Mouse (Mus musculus): ENCODE results near the gene Nudt19. TPM values are rescaled to one million over a fixed set of nuclear protein-coding genes. Genes with fewer than 3 reads are reported as not detected.
A peak's percentile ranks its signal among the peaks of the same experiment; 100 is the strongest.

Nudt19 gene
- 61.9 TPM in 2 replicates for polyA plus RNA-seq (2015; fragmentation: Nextera tagmentation; extraction: Ambion mirVana)

DNA sequence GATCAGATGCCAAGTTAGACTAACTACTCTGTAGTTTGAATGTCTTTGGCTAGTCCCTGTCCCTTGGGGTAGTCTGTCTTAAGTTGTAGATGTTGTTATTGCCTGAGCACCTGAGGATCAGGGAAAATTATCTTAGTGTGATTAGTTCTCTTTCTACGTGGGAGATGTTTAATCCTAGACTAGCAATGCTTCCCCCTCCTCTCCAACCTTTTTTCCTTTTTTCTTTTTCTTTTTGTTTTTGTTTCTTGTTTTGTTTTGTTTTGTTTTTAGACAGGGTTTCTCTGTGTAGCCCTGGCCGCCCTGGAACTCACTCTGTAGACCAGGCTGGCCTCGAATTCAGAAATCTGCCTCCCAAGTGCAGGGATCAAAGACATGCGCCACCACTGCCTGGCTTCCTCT is at the start of gene Nudt19:
Gene Nudt19, minus strand, starts transcription at position 100 of the 399 bp plus-strand sequence.
- Histone ChIP-seq H3K36me3 (0 out of 2 replicates have a peak, but pooled peaks cover 3% of the 10 kb centered on the region), H3K9ac (replicated peaks) (peak within 1 kb of the TSS; percentile 73), H3K27ac (peak within 1 kb of the TSS; percentile 92), H3K4me2 (replicated peaks) (peak within 1 kb of the TSS; percentile 81), H3K4me1 (replicated peaks) (peaks cover 14% of the 10 kb centered on the region), H3K9me3 (no peaks in the 10 kb centered on the region), H3K27me3 (no peaks in the 10 kb centered on the region), H3K4me3 (replicated peaks) (peak within 1 kb of the TSS; percentile 52)
- no peak for ATAC-seq
- 55% methylated on average over 4 of the region's 4 CpGs for WGBS

DNA sequence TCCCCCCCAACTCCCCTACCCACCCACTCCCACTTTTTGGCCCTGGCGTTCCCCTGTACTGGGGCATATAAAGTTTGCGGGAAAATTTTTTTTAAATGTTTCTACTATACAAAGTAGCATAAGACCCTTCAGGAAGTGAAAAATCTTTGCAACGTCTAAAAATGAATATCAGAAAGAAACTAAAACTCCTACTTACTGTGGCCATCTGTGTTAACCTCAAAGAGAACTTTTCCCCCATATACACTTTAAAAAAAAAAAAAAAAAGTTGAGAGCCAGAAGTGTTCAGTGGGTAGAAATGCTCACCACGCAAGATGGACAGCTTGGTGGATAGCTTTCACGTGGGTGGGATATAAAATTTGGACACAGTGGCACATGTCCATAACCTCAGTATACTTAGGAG is 46.7 kb upstream of the Nudt19 start:
- H3K27me3 ChIP-seq, result no peaks in the 10 kb centered on the region
- no peak overlapping the region for H3K27ac ChIP-seq
- ATAC-seq, result no peak
- H3K9ac ChIP-seq (replicated peaks), result no peak overlapping the region
- H3K4me3 ChIP-seq (replicated peaks), result no peak overlapping the region
- peaks cover 48% of the 10 kb centered on the region for H3K36me3 ChIP-seq
- H3K4me1 ChIP-seq (replicated peaks), result no peaks in the 10 kb centered on the region
- H3K4me2 ChIP-seq (replicated peaks), result no peak overlapping the region
- H3K9me3 ChIP-seq, result no peaks in the 10 kb centered on the region
- WGBS, result 98% methylated on average over 5 of the region's 5 CpGs

DNA sequence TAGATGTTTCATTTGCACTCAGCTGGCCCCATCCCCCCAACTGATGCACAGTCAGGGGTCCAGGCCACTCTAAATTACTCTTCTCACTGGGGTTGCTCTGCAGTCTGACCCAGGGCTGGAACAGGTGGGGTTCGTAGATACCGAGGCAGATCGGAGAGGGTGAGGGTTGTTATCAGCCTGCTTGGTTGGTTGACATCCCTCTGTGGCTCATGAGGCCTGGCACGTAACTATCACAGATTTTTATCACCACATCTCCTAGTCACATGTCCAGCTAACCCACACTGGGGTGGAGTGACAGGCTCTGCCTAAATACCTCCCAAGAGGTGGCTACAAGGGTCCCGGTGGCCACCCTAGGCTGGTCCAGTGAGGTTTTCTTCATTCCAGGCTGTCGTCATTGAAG is 45.0 kb upstream of the Nudt19 start:
- H3K4me3 ChIP-seq (replicated peaks), result no peak overlapping the region
- no peak overlapping the region for H3K4me2 ChIP-seq (replicated peaks)
- 96% methylated on average over 6 of the region's 6 CpGs for WGBS
- no peaks in the 10 kb centered on the region for H3K27me3 ChIP-seq
- H3K9me3 ChIP-seq, result no peaks in the 10 kb centered on the region
- H3K9ac ChIP-seq (replicated peaks), result no peak overlapping the region
- H3K4me1 ChIP-seq (replicated peaks), result no peaks in the 10 kb centered on the region
- peaks cover 42% of the 10 kb centered on the region for H3K36me3 ChIP-seq
- ATAC-seq, result no peak
- H3K27ac ChIP-seq, result no peak overlapping the region

GRCm38 (mm10) chr7:35600031-35600430 is 43.9 kb upstream of the Nudt19 start:
- 93% methylated on average over 10 of the region's 10 CpGs for WGBS
- H3K9ac ChIP-seq (replicated peaks), result no peak overlapping the region
- no peaks in the 10 kb centered on the region for H3K9me3 ChIP-seq
- H3K4me2 ChIP-seq (replicated peaks), result no peak overlapping the region
- no peaks in the 10 kb centered on the region for H3K27me3 ChIP-seq
- ATAC-seq, result no peak
- no peak overlapping the region for H3K27ac ChIP-seq
- H3K4me3 ChIP-seq (replicated peaks), result no peak overlapping the region
- peaks cover 51% of the 10 kb centered on the region for H3K36me3 ChIP-seq
- H3K4me1 ChIP-seq (replicated peaks), result no peaks in the 10 kb centered on the region

GRCm38 (mm10) chr7:35599492-35599891 is 43.4 kb upstream of the Nudt19 start:
- no peaks in the 10 kb centered on the region for H3K4me1 ChIP-seq (replicated peaks)
- H3K27ac ChIP-seq, result no peak overlapping the region
- H3K9ac ChIP-seq (replicated peaks), result no peak overlapping the region
- no peak overlapping the region for H3K4me3 ChIP-seq (replicated peaks)
- no peaks in the 10 kb centered on the region for H3K9me3 ChIP-seq
- H3K4me2 ChIP-seq (replicated peaks), result no peak overlapping the region
- H3K36me3 ChIP-seq, result peaks cover 55% of the 10 kb centered on the region
- no peaks in the 10 kb centered on the region for H3K27me3 ChIP-seq
- no peak for ATAC-seq
- WGBS, result 95% methylated on average over 9 of the region's 9 CpGs

- no peaks in the 10 kb centered on the region for H3K9me3 ChIP-seq
- no peaks in the 10 kb centered on the region for H3K27me3 ChIP-seq
- peaks cover 51% of the 10 kb centered on the region for H3K36me3 ChIP-seq
- H3K27ac ChIP-seq, result no peak overlapping the region
- no peak for ATAC-seq
- H3K4me2 ChIP-seq (replicated peaks), result no peak overlapping the region
- H3K9ac ChIP-seq (replicated peaks), result no peak overlapping the region
- 86% methylated on average over 5 of the region's 5 CpGs for WGBS
- H3K4me1 ChIP-seq (replicated peaks), result no peaks in the 10 kb centered on the region
- H3K4me3 ChIP-seq (replicated peaks), result no peak overlapping the region
Measured at GRCm38 (mm10) chr7:35594311-35594710, 38.2 kb upstream of the Nudt19 start.

DNA sequence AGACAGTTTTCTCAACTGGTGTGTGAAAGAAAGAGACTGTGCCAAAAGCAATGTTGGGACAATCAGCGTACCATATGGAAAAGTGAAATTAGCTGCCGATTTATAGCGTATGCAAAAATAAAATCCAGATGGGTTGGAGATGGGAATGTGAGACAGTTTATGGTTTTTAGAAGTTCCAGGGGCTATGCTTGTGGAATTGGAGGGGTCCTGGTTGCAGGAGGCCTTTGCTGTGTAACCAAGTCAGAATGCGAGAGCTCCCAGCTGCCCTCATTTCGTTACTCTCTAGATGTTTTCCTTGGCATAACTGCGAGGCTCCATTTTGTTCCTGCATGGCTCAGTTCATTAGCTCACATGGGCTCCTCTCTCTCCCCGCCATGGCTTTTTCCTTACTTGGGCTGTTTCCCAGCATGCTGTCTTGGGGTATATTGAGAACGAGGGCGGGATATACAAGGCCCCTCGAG is 34.7 kb upstream of the Nudt19 start:
- ATAC-seq, result no peak
- Histone ChIP-seq H3K27me3 (no peaks in the 10 kb centered on the region), H3K9me3 (no peaks in the 10 kb centered on the region), H3K36me3 (peaks cover 37% of the 10 kb centered on the region), H3K4me1 (replicated peaks) (peaks cover 9% of the 10 kb centered on the region), H3K4me3 (replicated peaks) (no peak overlapping the region), H3K4me2 (replicated peaks) (no peak overlapping the region), H3K9ac (replicated peaks) (no peak overlapping the region), H3K27ac (no peak overlapping the region)
- WGBS, result 92% methylated on average over 10 of the region's 10 CpGs

DNA sequence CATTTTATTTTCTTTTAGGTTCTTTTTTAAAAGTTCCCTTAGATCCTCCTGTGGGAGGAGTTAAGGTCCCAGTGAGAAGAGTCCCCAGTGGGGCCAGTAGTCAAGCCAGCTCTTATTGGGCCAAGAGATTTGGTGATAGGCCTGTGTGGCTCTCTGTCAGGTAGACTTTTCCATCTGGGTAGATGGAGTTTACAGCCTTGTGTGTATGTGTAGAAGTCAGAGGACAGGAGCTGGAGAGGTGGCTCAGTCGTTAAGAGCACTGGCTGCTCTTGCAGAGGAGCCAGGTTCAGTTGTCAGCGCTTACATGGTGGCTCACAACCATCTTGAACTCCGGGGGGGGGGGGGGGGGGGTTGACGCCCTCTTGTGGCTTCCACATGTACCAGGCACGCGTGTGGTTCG is 33.4 kb upstream of the Nudt19 start:
- 71% methylated on average over 5 of the region's 7 CpGs for WGBS
- Histone ChIP-seq H3K27ac (no peak overlapping the region), H3K4me3 (replicated peaks) (no peak overlapping the region), H3K27me3 (peaks cover 8% of the 10 kb centered on the region), H3K9me3 (no peaks in the 10 kb centered on the region), H3K36me3 (peaks cover 27% of the 10 kb centered on the region), H3K4me2 (replicated peaks) (no peak overlapping the region), H3K4me1 (replicated peaks) (peaks cover 18% of the 10 kb centered on the region), H3K9ac (replicated peaks) (no peak overlapping the region)
- no peak for ATAC-seq

GRCm38 (mm10) chr7:35588680-35589428 is 32.8 kb upstream of the Nudt19 start:
- peaks cover 14% of the 10 kb centered on the region for H3K27me3 ChIP-seq
- no peak overlapping the region for H3K27ac ChIP-seq
- no peaks in the 10 kb centered on the region for H3K9me3 ChIP-seq
- WGBS, result 91% methylated on average over 9 of the region's 9 CpGs
- ATAC-seq, result no peak
- H3K4me1 ChIP-seq (replicated peaks), result peaks cover 24% of the 10 kb centered on the region
- H3K9ac ChIP-seq (replicated peaks), result no peak overlapping the region
- peaks cover 25% of the 10 kb centered on the region for H3K36me3 ChIP-seq
- H3K4me3 ChIP-seq (replicated peaks), result no peak overlapping the region
- H3K4me2 ChIP-seq (replicated peaks), result no peak overlapping the region

GRCm38 (mm10) chr7:35587728-35588127 is 31.6 kb upstream of the Nudt19 start:
- Histone ChIP-seq H3K4me1 (replicated peaks) (peaks cover 28% of the 10 kb centered on the region), H3K4me3 (replicated peaks) (no peak overlapping the region), H3K36me3 (peaks cover 14% of the 10 kb centered on the region), H3K4me2 (replicated peaks) (no peak overlapping the region), H3K27ac (no peak overlapping the region), H3K27me3 (peaks cover 26% of the 10 kb centered on the region), H3K9me3 (no peaks in the 10 kb centered on the region), H3K9ac (replicated peaks) (no peak overlapping the region)
- 84% methylated on average over 5 of the region's 5 CpGs for WGBS
- no peak for ATAC-seq

DNA sequence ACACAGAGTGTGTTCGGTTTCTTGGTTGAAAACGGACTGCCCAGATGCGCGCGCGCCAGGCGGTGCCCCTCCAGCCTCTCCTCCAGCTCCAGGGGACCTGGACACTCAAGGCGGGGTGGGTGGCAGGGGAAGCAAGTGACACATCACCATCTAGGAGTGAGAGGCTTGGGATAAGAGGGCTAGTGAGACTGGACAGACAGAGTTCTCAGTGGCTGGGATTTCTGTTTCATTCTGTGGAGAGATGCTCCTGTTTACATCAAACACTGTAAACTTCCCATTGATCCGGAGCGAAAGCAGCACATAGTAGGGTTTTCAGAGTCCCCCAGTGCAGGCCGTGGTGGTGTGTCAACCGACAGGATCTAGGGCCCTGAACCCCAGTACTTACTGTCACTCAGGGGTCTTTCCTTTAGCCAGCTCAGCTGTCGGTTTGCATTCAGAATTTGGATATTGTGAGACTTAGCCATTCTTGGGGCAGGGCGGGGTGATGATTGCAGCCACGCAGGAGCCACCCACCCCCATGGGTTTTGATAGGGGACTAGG is 30.9 kb upstream of the Nudt19 start:
- ATAC-seq, result no peak
- 21% methylated on average over 15 of the region's 15 CpGs for WGBS
- Histone ChIP-seq H3K4me3 (replicated peaks) (peak overlapping the region; percentile 75), H3K4me1 (replicated peaks) (peaks cover 28% of the 10 kb centered on the region), H3K4me2 (replicated peaks) (peak overlapping the region; percentile 99), H3K27me3 (peaks cover 32% of the 10 kb centered on the region), H3K9me3 (no peaks in the 10 kb centered on the region), H3K36me3 (peaks cover 6% of the 10 kb centered on the region), H3K27ac (no peak overlapping the region), H3K9ac (replicated peaks) (peak overlapping the region; percentile 80)

- WGBS, result under 1% methylated on average over 47 of the region's 49 CpGs
- H3K27ac ChIP-seq, result peak within 1 kb of the TSS; percentile 35; the same call in 1 of the 2 replicates
- ATAC-seq, result peak; percentile 99
Measured at GRCm38 (mm10) chr7:35586055-35586905, 30.2 kb upstream of the Nudt19 start, which contains the start of gene Ankrd27. Ankrd27 (plus strand) TSS chr7:35586244.

More at GRCm38 (mm10) chr7:35586055-35586905, 30.2 kb upstream of the Nudt19 start, which contains the start of gene Ankrd27:
- peak within 1 kb of the TSS; percentile 80 for H3K9ac ChIP-seq (replicated peaks)
- peaks cover 37% of the 10 kb centered on the region for H3K27me3 ChIP-seq
- H3K4me2 ChIP-seq (replicated peaks), result peak within 1 kb of the TSS; percentile 99
- no peaks in the 10 kb centered on the region for H3K36me3 ChIP-seq
- peaks cover 28% of the 10 kb centered on the region for H3K4me1 ChIP-seq (replicated peaks)
- H3K4me3 ChIP-seq (replicated peaks), result peak within 1 kb of the TSS; percentile 75
- no peaks in the 10 kb centered on the region for H3K9me3 ChIP-seq

All from midbrain, embryonic 13.5 days (tissue).